Mouse (Mus musculus) heart, embryonic 12.5 days (tissue): ENCODE measurements at regions not wholly inside any gene's neighbourhood (a gene's known extent, or its start where the extent isn't known, plus 50 kb on each side); places are given as distances from the start of the nearest gene placed in this dataset.
A peak's percentile ranks its signal among the peaks of the same experiment; 100 is the strongest.

Source experiments
- ATAC-seq: fragments of 200-750 bp; cut with Nextera tagmentation; 2 replicates; pipeline ENCODE4 v1.8.0; 2017; ENCODE audit warnings: moderate TSS enrichment, moderate library complexity; ENCODE audit not compliant: insufficient number of reproducible peaks, low FRiP score
- H3K27ac ChIP-seq: fragments of 300-500 bp; sonication (generic); 2 replicates; pipeline ENCODE4 v1.5.1; 2016; ENCODE audit warnings: mild to moderate bottlenecking, moderate library complexity; ENCODE audit not compliant: poor library complexity, severe bottlenecking
- H3K27me3 ChIP-seq: fragments of 300-500 bp; sonication (generic); replicated peaks from 2 replicates; pipeline ENCODE4 v1.6.1; 2016; ENCODE audit warnings: mild to moderate bottlenecking, moderate library complexity
- H3K36me3 ChIP-seq: fragments of 300-500 bp; sonication (generic); 2 replicates; pipeline ENCODE4 v1.6.1; 2016; ENCODE audit warnings: mild to moderate bottlenecking, moderate library complexity
- H3K4me1 ChIP-seq: fragments of 300-500 bp; sonication (generic); replicated peaks from 2 replicates; pipeline ENCODE4 v1.6.1; 2016; ENCODE audit warnings: mild to moderate bottlenecking
- H3K4me2 ChIP-seq: fragments of 300-500 bp; sonication (generic); 2 replicates; pipeline ENCODE4 v1.6.1; 2016; ENCODE audit warnings: mild to moderate bottlenecking, moderate library complexity
- H3K4me3 ChIP-seq: fragments of 300-500 bp; sonication (generic); 2 replicates; pipeline ENCODE4 v1.5.1; 2016; ENCODE audit warnings: mild to moderate bottlenecking
- H3K9ac ChIP-seq: fragments of 300-500 bp; sonication (generic); 2 replicates; pipeline ENCODE4 v1.6.1; 2016; ENCODE audit warnings: mild to moderate bottlenecking, moderate library complexity
- H3K9me3 ChIP-seq: fragments of 300-500 bp; sonication (generic); replicated peaks from 2 replicates; pipeline ENCODE4 v1.6.1; 2016; ENCODE audit warnings: mild to moderate bottlenecking, moderate library complexity
- WGBS: fragments of 180-500 bp; shearing (Covaris S2); methylation state at CpG from one replicate; pipeline ENCODE4 v1.1.7; 2016; 5-methylcytosine and 5-hydroxymethylcytosine counted together

GRCm38 (mm10) chr4:81963112-81963511 lies 520.5 kb upstream of the Mpdz start:
- Histone ChIP-seq H3K4me1 (no peaks in the 10 kb centered on the region), H3K4me3 (no peak overlapping the region), H3K9ac (no peak overlapping the region), H3K27ac (no peak overlapping the region), H3K4me2 (no peak overlapping the region), H3K9me3 (no peaks in the 10 kb centered on the region), H3K27me3 (no peaks in the 10 kb centered on the region), H3K36me3 (no peaks in the 10 kb centered on the region)
- ATAC-seq, result no peak
- WGBS, result 75% methylated on average over 10 of the region's 10 CpGs

- Histone ChIP-seq H3K4me1 (0 out of 2 replicates have a peak, but pooled peaks cover under 1% of the 10 kb centered on the region), H3K27me3 (no peaks in the 10 kb centered on the region), H3K9me3 (no peaks in the 10 kb centered on the region), H3K36me3 (no peaks in the 10 kb centered on the region), H3K4me2 (no peak overlapping the region), H3K9ac (no peak overlapping the region), H3K4me3 (no peak overlapping the region), H3K27ac (no peak overlapping the region)
- 70% methylated on average over 5 of the region's 5 CpGs for WGBS
- no peak for ATAC-seq
These were observed 520.0 kb upstream of the Mpdz start for GRCm38 (mm10) chr4:81962586-81962985.

- ATAC-seq, result no peak
- Histone ChIP-seq H3K36me3 (no peaks in the 10 kb centered on the region), H3K9ac (no peak overlapping the region), H3K4me3 (no peak overlapping the region), H3K27ac (no peak overlapping the region), H3K4me2 (no peak overlapping the region), H3K9me3 (no peaks in the 10 kb centered on the region), H3K27me3 (no peaks in the 10 kb centered on the region), H3K4me1 (0 out of 2 replicates have a peak, but pooled peaks cover 9% of the 10 kb centered on the region)
- WGBS, result 79% methylated on average over 16 of the region's 16 CpGs
These were observed 518.2 kb upstream of the Mpdz start for GRCm38 (mm10) chr4:81960552-81961534.

- WGBS, result 39% methylated on average over 6 of the region's 6 CpGs
These were observed 514.5 kb upstream of the Mpdz start for GRCm38 (mm10) chr4:81956926-81957694.

DNA sequence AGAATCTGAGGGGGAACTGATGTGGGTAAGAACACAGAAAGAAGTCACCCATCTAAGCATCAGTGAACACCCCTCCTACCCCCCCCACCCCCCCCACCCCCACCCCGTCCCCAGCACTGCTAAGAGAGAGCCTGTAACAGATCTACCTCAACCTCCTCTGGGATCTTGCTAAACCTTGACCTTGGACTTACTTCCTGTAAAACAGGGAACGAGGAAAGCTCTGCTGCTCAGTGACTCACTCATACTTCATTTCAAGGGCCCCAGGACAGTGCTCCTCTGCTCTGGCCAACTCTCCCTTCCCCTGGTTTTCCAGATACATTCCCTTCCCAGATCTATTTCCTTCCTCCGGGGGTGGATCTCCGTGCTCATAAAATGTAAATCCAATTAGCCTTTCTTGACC lies 510.4 kb upstream of the Mpdz start:
- Histone ChIP-seq H3K4me1 (peaks cover 14% of the 10 kb centered on the region; the same call in 1 of the 2 replicates), H3K36me3 (no peaks in the 10 kb centered on the region), H3K27me3 (no peaks in the 10 kb centered on the region), H3K9me3 (no peaks in the 10 kb centered on the region), H3K27ac (no peak overlapping the region), H3K9ac (no peak overlapping the region), H3K4me3 (no peak overlapping the region), H3K4me2 (no peak overlapping the region)
- WGBS, result 56% methylated on average over 4 of the region's 4 CpGs
- ATAC-seq, result no peak

More at GRCm38 (mm10) chr4:81956926-81957694, 514.5 kb upstream of the Mpdz start:
- no peaks in the 10 kb centered on the region for H3K9me3 ChIP-seq
- no peaks in the 10 kb centered on the region for H3K27me3 ChIP-seq
- H3K4me3 ChIP-seq, result no peak overlapping the region
- no peak for ATAC-seq
- H3K4me1 ChIP-seq, result peaks cover 14% of the 10 kb centered on the region; the same call in 1 of the 2 replicates
- H3K4me2 ChIP-seq, result no peak overlapping the region
- H3K36me3 ChIP-seq, result no peaks in the 10 kb centered on the region
- H3K9ac ChIP-seq, result no peak overlapping the region
- H3K27ac ChIP-seq, result peak overlapping the region; percentile 40; the same call in 1 of the 2 replicates

DNA sequence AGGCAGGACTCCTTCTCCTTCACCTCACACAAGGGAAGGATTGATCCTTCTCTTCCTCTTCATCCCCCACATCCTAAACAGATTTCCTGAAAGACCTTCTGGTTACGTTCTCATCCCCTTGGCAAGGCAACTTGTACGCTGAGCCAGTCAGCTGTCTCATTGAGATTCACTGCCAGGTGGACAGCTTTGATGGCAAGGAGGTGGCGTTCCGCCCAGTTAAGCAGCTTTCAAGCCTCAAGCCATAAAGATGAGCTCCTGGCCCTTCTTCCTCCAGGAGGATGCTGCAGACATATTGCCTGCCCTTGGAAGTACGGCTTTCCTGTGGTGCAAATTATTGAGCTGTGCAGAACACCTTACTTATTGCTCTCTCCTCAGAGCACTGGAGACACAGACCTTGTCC lies 494.8 kb upstream of the Mpdz start:
- no peak overlapping the region for H3K27ac ChIP-seq
- 90% methylated on average over 5 of the region's 5 CpGs for WGBS
- no peaks in the 10 kb centered on the region for H3K4me1 ChIP-seq
- H3K36me3 ChIP-seq, result no peaks in the 10 kb centered on the region
- no peak overlapping the region for H3K9ac ChIP-seq
- no peak overlapping the region for H3K4me3 ChIP-seq
- H3K4me2 ChIP-seq, result no peak overlapping the region
- no peak for ATAC-seq
- H3K27me3 ChIP-seq, result no peaks in the 10 kb centered on the region
- H3K9me3 ChIP-seq, result no peaks in the 10 kb centered on the region

DNA sequence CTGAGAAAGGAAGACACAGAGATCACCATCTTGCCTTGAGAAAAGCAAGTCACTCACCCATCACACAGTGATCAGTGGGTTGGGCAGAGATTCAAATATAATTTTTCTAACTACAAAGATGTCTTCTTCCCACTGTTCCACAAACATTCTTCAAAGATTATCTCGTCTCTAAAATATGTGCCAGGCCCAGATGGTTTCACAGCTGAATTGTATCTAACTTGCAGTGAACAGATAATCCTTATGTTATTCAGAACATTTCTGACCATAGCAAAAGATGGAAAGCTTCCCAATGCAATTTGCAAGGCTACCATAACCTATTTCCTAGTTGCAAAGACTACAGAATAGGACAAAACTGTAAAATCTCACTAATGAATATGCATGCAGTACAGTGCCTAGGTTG lies 488.3 kb upstream of the Mpdz start:
- H3K4me2 ChIP-seq, result no peak overlapping the region
- no peak for ATAC-seq
- H3K36me3 ChIP-seq, result no peaks in the 10 kb centered on the region
- H3K27me3 ChIP-seq, result no peaks in the 10 kb centered on the region
- WGBS, result 47% methylated on average over 1 of the region's 1 CpGs
- H3K9ac ChIP-seq, result no peak overlapping the region
- no peaks in the 10 kb centered on the region for H3K9me3 ChIP-seq
- H3K4me3 ChIP-seq, result no peak overlapping the region
- H3K27ac ChIP-seq, result no peak overlapping the region
- peaks cover 19% of the 10 kb centered on the region for H3K4me1 ChIP-seq

DNA sequence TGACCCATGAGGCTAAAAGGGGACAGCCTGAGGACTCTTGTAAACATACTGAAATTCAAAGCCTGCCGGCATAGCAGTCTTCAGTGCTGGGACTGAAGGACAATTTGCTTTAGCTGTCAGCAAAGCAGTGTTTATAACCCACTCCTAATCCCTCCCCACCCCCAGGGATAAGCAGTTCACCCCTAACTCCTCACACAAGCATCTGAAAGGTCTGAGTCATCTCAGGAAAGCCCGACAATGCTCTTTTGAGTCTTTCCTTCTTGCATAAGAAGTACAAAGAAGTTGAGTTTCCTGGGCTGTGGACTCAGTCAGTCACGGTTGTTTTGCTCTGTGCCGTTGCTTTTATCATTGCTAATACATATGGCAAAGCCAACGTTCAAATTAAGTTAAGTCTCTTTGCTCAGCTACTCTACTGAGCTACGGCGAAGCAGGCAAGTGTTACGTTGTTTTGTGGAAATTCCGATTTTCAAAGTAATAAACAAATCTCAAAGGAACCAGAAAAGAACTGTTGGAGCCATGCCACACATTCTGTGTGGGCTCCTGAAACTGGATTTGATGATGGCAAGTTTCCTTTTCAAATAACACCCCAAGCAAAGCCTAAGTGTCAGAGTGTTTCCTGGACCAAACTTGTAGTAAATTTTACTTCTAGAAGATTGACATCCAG lies 486.1 kb upstream of the Mpdz start:
- ATAC-seq, result no peak
- Histone ChIP-seq H3K27ac (no peak overlapping the region), H3K27me3 (no peaks in the 10 kb centered on the region), H3K9ac (no peak overlapping the region), H3K4me2 (no peak overlapping the region), H3K9me3 (no peaks in the 10 kb centered on the region), H3K36me3 (no peaks in the 10 kb centered on the region), H3K4me1 (peaks cover 22% of the 10 kb centered on the region), H3K4me3 (no peak overlapping the region)
- 53% methylated on average over 9 of the region's 9 CpGs for WGBS

DNA sequence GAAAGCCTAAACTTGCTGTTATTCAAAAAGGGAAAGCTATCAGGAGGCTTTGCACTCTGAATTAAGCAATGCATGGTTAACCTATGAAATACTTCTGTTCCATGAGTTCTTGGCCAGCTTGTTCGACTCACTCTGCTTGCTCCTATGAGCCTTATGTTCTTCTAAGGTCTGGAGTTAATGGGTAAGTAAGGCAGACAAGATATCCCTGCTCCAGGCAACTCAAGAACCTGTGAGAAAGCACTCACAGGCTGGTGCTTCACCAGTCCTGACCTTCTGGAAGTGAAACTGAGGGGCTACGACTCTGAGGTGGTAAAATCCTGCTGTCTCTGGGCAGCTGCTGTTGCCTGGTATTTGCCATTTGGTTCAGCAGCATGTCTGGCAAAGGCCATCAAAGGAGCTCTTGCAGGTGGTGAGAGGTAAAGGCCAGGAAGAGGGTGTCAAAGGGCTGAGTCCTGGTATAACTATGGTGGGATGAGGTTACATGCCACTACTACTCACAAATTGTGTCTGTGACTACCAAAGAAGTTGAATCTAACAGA lies 484.6 kb upstream of the Mpdz start:
- Histone ChIP-seq H3K36me3 (no peaks in the 10 kb centered on the region), H3K4me1 (peaks cover 22% of the 10 kb centered on the region), H3K27me3 (no peaks in the 10 kb centered on the region), H3K9ac (no peak overlapping the region), H3K4me3 (no peak overlapping the region), H3K27ac (no peak overlapping the region), H3K9me3 (no peaks in the 10 kb centered on the region), H3K4me2 (no peak overlapping the region)
- ATAC-seq, result no peak
- WGBS, result 71% methylated on average over 2 of the region's 2 CpGs

- no peak overlapping the region for H3K27ac ChIP-seq
These were observed 484.1 kb upstream of the Mpdz start for GRCm38 (mm10) chr4:81926662-81927141.

More at GRCm38 (mm10) chr4:81926662-81927141, 484.1 kb upstream of the Mpdz start:
- Histone ChIP-seq H3K9ac (no peak overlapping the region), H3K4me3 (no peak overlapping the region), H3K4me2 (no peak overlapping the region), H3K4me1 (peaks cover 22% of the 10 kb centered on the region), H3K36me3 (no peaks in the 10 kb centered on the region), H3K9me3 (no peaks in the 10 kb centered on the region), H3K27me3 (no peaks in the 10 kb centered on the region)
- WGBS, result 61% methylated on average over 6 of the region's 6 CpGs
- no peak for ATAC-seq
